Mouse (Mus musculus) E14TG2a.4 (cell line): ENCODE results near the gene Cntfr.
A peak's percentile ranks its signal among the peaks of the same experiment; 100 is the strongest.

ENCODE experiments used
- H3K27me3 ChIP-seq: 2 replicates; pipeline ENCODE4 v1.6.1; 2014; ENCODE audit warnings: low read length, control low read depth; ENCODE audit not compliant: insufficient read depth
- H3K36me3 ChIP-seq: 2 replicates; pipeline ENCODE4 v1.6.1; 2014; ENCODE audit warnings: low read length, control low read depth; ENCODE audit not compliant: insufficient read depth
- H3K4me1 ChIP-seq: replicated peaks from 2 replicates; pipeline ENCODE4 v1.6.1; 2014; ENCODE audit warnings: low read depth, low read length, control low read depth
- H3K4me3 ChIP-seq: replicated peaks from 2 replicates; pipeline ENCODE4 v1.5.1; 2014; ENCODE audit warnings: mild to moderate bottlenecking, low read length
- H3K9me3 ChIP-seq: 2 replicates; pipeline ENCODE4 v1.6.1; 2014; ENCODE audit warnings: low read length, control low read depth
- CTCF ChIP-seq: conservative IDR thresholded peaks from 2 replicates; pipeline ENCODE4 v1.5.1; 2014; ENCODE audit warnings: low read length
- NANOG ChIP-seq: IDR thresholded peaks from 2 replicates; pipeline ENCODE4 v1.6.1; 2014; ENCODE audit warnings: borderline replicate concordance, low read length, mixed read lengths
- POU5F1 ChIP-seq: IDR thresholded peaks from 2 replicates; pipeline ENCODE4 v1.6.1; 2014; ENCODE audit warnings: low read length, borderline replicate concordance

Cntfr gene

DNA sequence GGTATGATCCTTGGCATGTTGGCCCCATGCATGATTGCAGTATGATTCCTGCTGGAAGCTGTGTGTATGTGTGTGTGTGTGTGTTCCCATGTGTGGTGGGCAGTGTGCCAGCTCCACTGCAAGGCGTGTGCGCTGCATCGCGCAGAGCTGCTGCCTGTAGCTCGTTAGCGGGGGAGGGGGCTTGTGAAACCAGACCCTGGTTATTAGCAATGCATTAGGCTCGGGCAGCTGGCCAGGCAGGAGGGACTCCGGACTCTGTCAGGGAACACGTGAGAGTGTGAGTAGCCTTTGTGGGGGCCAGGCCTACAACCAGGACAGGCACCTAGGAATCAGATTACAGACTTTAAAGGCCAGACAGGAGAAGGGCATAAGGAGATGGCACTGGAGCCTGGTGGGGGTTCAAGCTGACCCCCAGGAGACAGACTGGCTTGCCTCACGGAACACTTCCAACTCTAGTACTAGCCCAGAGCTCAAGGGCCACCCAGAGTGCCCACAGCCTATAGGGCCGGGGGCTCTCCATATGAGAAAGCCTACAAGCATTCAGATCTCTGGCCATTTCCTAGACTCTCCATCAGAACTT lies 35.9 kb downstream of the Cntfr start:
- Histone ChIP-seq H3K36me3 (peaks cover 3% of the 10 kb centered on the region; the same call in 1 of the 2 replicates), H3K4me1 (peaks cover 58% of the 10 kb centered on the region), H3K9me3 (no peaks in the 10 kb centered on the region), H3K27me3 (peaks cover 30% of the 10 kb centered on the region), H3K4me3 (no peak overlapping the region)
- no peak for TF ChIP-seq NANOG
- no peak for TF ChIP-seq CTCF
- TF ChIP-seq POU5F1, result no peak

DNA sequence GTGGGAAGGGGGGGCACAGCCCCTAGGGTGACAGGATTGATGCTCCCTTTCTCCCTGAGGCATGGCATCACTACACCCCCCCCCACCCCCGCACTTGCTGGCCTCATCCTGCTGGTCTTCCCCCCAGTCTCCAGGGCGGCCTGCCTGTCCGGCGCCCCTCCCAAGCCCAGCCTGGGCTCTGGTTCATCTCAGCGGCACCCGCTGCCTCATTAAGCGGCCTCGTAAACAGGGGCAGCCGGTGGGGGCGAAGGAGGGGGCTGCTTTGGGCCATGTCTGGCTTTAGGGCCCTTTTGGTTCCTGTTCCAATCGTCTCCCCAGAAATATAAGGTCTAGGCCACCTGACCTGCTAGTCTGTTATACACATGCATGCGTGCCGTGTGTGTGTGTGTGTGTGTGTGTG lies 37.3 kb downstream of the Cntfr start:
- peaks cover 35% of the 10 kb centered on the region for H3K27me3 ChIP-seq
- H3K4me1 ChIP-seq, result peaks cover 46% of the 10 kb centered on the region
- H3K36me3 ChIP-seq, result peaks cover 3% of the 10 kb centered on the region; the same call in 1 of the 2 replicates
- no peak overlapping the region for H3K4me3 ChIP-seq
- TF ChIP-seq NANOG, result no peak
- no peak for TF ChIP-seq CTCF
- no peak for TF ChIP-seq POU5F1
- no peaks in the 10 kb centered on the region for H3K9me3 ChIP-seq

DNA sequence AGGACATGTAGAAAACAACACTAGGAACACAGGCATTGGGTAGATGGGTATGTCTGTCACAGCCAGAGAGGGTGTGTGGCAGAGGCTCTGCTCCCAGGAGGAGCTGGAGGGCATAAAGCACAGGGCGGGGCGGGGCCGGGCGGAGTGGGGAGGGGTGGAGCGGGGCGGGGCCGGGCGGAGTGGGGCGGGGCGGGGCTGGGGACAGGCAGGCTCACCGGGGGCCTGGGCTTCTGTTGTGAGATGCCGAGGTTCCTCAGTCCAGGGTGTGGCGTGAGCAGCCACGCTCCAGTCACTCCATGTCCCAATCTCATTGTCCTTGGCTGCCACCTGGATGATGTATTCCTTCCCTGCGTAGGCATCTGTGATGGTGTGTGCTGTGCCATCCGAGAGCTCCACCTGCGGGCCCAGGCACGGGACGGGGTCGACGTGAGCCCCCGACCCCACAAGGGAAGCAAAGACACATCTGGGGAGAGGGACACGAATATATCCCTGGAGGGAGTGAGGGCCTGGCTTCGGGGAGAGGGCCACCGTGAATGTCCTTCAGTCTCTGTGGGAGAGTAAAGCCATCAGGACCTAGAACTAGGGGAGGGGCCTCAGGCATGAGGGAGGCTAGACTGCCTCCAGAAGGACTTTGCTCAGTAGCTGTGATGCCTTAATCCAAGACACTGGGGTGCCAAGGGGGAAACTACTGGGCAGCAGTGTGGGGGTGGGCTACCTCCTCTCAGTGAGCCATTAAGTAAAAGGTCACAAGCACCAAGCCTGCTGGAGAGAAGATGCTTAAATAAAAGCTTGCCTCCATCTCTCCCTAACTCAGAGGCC lies 38.1 kb downstream of the Cntfr start:
- peaks cover 45% of the 10 kb centered on the region for H3K4me1 ChIP-seq
- no peak for TF ChIP-seq POU5F1
- no peak for TF ChIP-seq CTCF
- TF ChIP-seq NANOG, result no peak
- H3K27me3 ChIP-seq, result peaks cover 35% of the 10 kb centered on the region
- H3K9me3 ChIP-seq, result no peaks in the 10 kb centered on the region
- peak overlapping the region; percentile 43 for H3K4me3 ChIP-seq
- peaks cover 3% of the 10 kb centered on the region; the same call in 1 of the 2 replicates for H3K36me3 ChIP-seq

- H3K27me3 ChIP-seq, result peaks cover 30% of the 10 kb centered on the region
- no peak overlapping the region for H3K4me3 ChIP-seq
- no peaks in the 10 kb centered on the region for H3K9me3 ChIP-seq
- no peaks in the 10 kb centered on the region for H3K36me3 ChIP-seq
- no peak for TF ChIP-seq NANOG
- TF ChIP-seq CTCF, result no peak
- TF ChIP-seq POU5F1, result no peak
- H3K4me1 ChIP-seq, result peaks cover 42% of the 10 kb centered on the region
Measured at GRCm38 (mm10) chr4:41655525-41655924, 41.4 kb downstream of the Cntfr start.

DNA sequence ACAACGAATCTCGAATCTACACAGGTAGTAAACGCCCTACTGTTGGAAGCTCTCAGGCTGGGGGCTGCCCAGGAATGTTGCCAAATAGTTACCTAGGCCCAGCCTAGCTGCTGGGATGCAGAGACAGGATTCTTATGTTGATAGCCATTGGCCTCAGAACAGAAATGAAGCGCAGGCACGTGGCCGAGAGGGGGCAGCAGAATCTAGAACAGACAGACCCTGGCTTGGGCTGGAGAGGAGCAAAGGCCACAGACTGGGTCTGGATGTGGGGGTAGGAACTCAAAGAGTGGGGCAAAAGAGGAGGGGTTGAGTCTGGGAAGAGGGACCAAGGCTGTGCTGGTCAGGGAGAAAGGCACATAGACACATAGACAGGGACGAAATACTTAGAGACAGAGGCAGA lies 42.7 kb downstream of the Cntfr start:
- TF ChIP-seq CTCF (peak; percentile 40), POU5F1 (no peak), NANOG (no peak)
- Histone ChIP-seq H3K4me3 (0 out of 2 replicates have a peak overlapping the region, but pooled peaks have one; percentile 2), H3K36me3 (no peaks in the 10 kb centered on the region), H3K4me1 (peaks cover 37% of the 10 kb centered on the region), H3K27me3 (peaks cover 35% of the 10 kb centered on the region), H3K9me3 (no peaks in the 10 kb centered on the region)

- peaks cover 34% of the 10 kb centered on the region for H3K4me1 ChIP-seq
- no peaks in the 10 kb centered on the region for H3K9me3 ChIP-seq
- H3K4me3 ChIP-seq, result 0 out of 2 replicates have a peak overlapping the region, but pooled peaks have one; percentile 2
- H3K36me3 ChIP-seq, result no peaks in the 10 kb centered on the region
- peaks cover 35% of the 10 kb centered on the region for H3K27me3 ChIP-seq
- TF ChIP-seq NANOG (no peak), CTCF (no peak), POU5F1 (no peak)
Measured at GRCm38 (mm10) chr4:41653730-41654129, 43.2 kb downstream of the Cntfr start.

- H3K4me3 ChIP-seq, result no peak overlapping the region
- H3K36me3 ChIP-seq, result no peaks in the 10 kb centered on the region
- no peak for TF ChIP-seq NANOG
- TF ChIP-seq CTCF, result peak; percentile 75
- TF ChIP-seq POU5F1, result no peak
- peaks cover 35% of the 10 kb centered on the region for H3K4me1 ChIP-seq
- H3K27me3 ChIP-seq, result peaks cover 35% of the 10 kb centered on the region
- H3K9me3 ChIP-seq, result no peaks in the 10 kb centered on the region
Measured at GRCm38 (mm10) chr4:41653296-41653695, 43.6 kb downstream of the Cntfr start.

GRCm38 (mm10) chr4:41648627-41649026 lies 48.3 kb downstream of the Cntfr start:
- no peaks in the 10 kb centered on the region for H3K36me3 ChIP-seq
- H3K4me1 ChIP-seq, result peaks cover 24% of the 10 kb centered on the region
- H3K27me3 ChIP-seq, result peaks cover 7% of the 10 kb centered on the region; the same call in 1 of the 2 replicates
- H3K9me3 ChIP-seq, result no peaks in the 10 kb centered on the region; the same call in 1 of the 2 replicates
- TF ChIP-seq NANOG (no peak), CTCF (no peak), POU5F1 (no peak)
- H3K4me3 ChIP-seq, result no peak overlapping the region
